Mouse (Mus musculus): ENCODE results near the gene Zcchc14. TPM values are rescaled to one million over a fixed set of nuclear protein-coding genes. Genes with fewer than 3 reads are reported as not detected.

The Zcchc14 gene
- polyA plus RNA-seq, 1 experiment from 2014 or later: 40.9 TPM

DNA sequence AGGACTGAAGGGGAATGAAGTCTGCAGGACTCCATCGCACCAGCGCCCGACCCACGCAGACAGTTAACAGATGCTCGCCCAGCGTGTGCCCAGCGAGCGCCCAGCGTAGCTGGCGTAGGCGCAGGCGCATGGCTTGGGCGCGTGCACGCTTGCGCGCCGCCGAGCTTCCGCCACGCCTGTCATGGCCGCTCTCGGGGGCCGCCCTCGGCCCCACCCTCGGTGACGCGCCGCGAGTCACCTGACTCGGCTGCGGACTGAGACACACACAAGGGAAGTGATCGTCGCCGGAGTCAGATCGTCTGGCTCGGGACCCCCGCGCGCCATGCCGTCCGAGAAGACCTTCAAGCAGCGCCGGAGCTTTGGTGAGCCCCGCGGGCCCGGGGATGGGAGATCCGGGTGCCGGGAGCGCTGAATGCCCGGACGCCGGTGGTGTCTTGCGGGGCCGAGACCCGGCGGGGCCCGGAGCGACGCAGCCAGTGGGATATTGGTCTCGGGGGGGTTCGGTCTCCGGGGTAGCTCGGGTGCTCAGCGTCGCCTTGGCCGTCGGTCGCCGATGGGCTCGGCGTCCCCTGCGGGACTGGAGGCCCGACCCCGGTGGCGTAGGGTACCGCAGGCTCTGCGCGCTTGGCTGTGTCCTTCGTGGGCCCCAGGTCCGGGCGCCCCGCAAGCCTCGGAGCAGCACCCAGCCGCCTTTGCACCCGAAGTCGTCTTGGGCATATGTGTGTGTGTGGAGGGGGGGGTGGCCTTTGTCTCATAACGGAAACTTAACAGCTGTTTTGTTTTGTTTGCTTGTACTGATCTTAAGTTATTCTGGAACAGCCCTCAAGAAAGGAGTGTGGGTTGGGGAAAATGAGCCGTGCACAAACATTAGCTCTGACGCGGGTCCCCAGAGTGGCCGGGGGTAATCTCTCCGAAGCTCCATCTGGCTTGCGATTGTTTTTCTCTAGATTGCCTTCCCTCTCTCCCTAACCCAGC lies 62.2 kb downstream of the Zcchc14 start, which contains the start of gene Map1lc3b:
Gene Map1lc3b, plus strand, starts transcription at position 159 of the 975 bp plus-strand sequence.
- H3K9ac ChIP-seq (ENCODE audit: low read length): peak within 1 kb of the TSS; percentile 92
- H3K4me2 ChIP-seq (ENCODE audit: low read length): peak within 1 kb of the TSS; percentile 91
- under 1% methylated on average over 90 of the region's 94 CpGs for WGBS

DNA sequence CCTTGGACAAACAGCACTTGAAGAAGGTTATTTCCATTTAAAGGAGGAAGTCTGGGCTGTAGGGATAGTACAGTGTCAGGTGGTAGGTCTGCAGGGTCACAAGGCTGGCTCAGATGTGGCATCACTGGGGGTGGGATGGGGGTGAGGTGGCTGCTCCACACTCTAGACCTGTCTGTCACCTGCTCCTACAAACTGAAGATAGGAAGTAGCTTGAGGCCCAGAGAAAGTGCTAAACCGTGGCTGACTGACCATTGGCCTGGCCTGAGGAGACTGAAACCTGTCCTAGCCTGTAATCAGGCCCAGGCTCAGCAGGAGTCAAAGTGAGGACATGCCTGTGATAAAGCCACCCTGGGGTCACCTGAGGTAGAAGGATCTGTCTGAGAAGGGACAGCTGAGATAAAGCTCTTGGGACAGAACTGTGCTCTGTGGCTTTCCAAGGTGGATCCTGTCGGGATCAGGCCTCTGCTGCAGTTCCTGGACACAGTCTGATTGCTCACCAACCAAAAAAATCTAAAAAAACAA lies 63.4 kb downstream of the Zcchc14 start:
- WGBS: 59% methylated on average over 2 of the region's 2 CpGs

More for the DNA sequence above, 62.2 kb downstream of the Zcchc14 start, which contains the start of gene Map1lc3b:
- DNase-seq (ENCODE audit: low spot score) (peak; percentile 97), ATAC-seq (peak; percentile 88)
- H3K27ac ChIP-seq (ENCODE audit: low read depth, low read length): peak within 1 kb of the TSS; percentile 72
- H3K27me3 ChIP-seq (replicated peaks; ENCODE audit: control insufficient read depth, insufficient read depth, low read length): no peaks in the 10 kb centered on the region
- peaks cover 21% of the 10 kb centered on the region for H3K4me1 ChIP-seq (ENCODE audit: control insufficient read depth, insufficient read depth, low read length)
- peak within 1 kb of the TSS; percentile 85 for H3K4me3 ChIP-seq (ENCODE audit: low read depth, low read length)
- no peaks in the 10 kb centered on the region for H3K9me3 ChIP-seq (replicated peaks; ENCODE audit: control insufficient read depth, low read length)
- H3K36me3 ChIP-seq (ENCODE audit: control insufficient read depth, insufficient read depth, low read length): peaks cover 22% of the 10 kb centered on the region

DNA sequence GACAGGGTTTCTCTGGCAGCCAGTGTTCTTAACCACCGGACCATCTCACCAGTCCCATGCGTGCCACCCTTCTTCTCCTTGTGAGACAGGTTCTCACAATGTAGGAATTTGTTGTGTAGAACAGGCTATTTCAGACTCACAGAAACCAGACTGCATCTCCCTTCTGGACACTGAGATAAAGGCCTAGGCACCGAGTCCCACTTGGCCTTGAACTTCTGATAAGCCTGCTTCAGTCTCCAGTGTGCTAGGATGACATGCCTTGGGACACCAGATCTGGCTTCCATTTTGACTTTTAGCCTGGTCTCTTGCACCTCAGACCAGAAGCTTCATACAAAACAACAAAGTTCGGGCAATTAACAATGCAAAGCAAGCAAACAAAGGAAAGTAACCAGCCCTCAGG lies 64.0 kb downstream of the Zcchc14 start:
- Histone ChIP-seq H3K4me2 (ENCODE audit: low read length) (no peak overlapping the region), H3K27ac (ENCODE audit: low read depth, low read length) (no peak overlapping the region), H3K4me3 (ENCODE audit: low read depth, low read length) (no peak overlapping the region), H3K27me3 (replicated peaks; ENCODE audit: control insufficient read depth, insufficient read depth, low read length) (no peaks in the 10 kb centered on the region), H3K9me3 (replicated peaks; ENCODE audit: control insufficient read depth, low read length) (no peaks in the 10 kb centered on the region), H3K36me3 (ENCODE audit: control insufficient read depth, insufficient read depth, low read length) (peaks cover 6% of the 10 kb centered on the region), H3K4me1 (ENCODE audit: control insufficient read depth, insufficient read depth, low read length) (peaks cover 21% of the 10 kb centered on the region), H3K9ac (ENCODE audit: low read length) (no peak overlapping the region)
- ATAC-seq (no peak), DNase-seq (ENCODE audit: low spot score) (no peak)
- WGBS: 82% methylated on average over 4 of the region's 4 CpGs

More for the DNA sequence above, 63.4 kb downstream of the Zcchc14 start:
- H3K27me3 ChIP-seq (replicated peaks; ENCODE audit: control insufficient read depth, insufficient read depth, low read length): no peaks in the 10 kb centered on the region
- no peaks in the 10 kb centered on the region for H3K9me3 ChIP-seq (replicated peaks; ENCODE audit: control insufficient read depth, low read length)
- no peak for DNase-seq (ENCODE audit: low spot score)
- H3K4me2 ChIP-seq (ENCODE audit: low read length): peak overlapping the region; percentile 91; the same call in 1 of the 2 replicates
- peaks cover 11% of the 10 kb centered on the region for H3K36me3 ChIP-seq (ENCODE audit: control insufficient read depth, insufficient read depth, low read length)
- peak overlapping the region; percentile 56; the same call in 1 of the 2 replicates for H3K9ac ChIP-seq (ENCODE audit: low read length)
- H3K4me1 ChIP-seq (ENCODE audit: control insufficient read depth, insufficient read depth, low read length): peaks cover 21% of the 10 kb centered on the region
- no peak overlapping the region for H3K27ac ChIP-seq (ENCODE audit: low read depth, low read length)
- no peak overlapping the region for H3K4me3 ChIP-seq (ENCODE audit: low read depth, low read length)
- ATAC-seq: no peak

DNA sequence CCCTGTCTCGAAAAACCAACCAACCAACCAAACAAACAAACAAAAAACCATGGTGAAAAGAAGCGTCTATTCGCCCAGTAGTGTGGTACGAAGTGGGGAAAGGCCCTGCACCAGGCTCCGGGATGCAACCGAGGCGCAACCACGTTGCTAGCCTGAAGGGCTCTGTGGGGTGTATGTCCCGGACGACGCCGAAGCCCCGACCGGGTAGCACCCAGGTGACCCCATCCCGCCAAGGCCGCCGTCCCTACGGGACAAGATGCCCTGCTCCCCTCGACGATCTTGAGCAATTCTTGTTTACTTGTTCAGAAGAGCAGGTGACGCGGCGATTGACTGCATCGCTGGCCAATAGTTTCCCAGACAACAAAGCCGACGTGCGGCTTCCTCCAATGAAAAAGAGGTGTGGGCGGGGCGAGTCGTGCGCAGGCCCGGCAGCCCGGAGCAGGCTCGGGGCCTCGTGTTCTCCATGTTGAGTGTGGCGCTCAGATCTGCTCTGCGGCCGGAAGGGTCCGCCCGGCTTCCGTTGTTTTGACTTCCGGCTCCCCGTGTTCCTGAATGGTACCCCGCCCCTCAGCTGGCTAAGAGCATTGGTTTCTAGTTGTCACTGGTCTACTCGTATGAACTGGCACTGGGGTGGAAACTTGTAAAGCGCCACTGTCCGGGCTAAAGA lies 67.4 kb downstream of the Zcchc14 start:
- no peaks in the 10 kb centered on the region for H3K9me3 ChIP-seq (replicated peaks; ENCODE audit: control insufficient read depth, low read length)

DNA sequence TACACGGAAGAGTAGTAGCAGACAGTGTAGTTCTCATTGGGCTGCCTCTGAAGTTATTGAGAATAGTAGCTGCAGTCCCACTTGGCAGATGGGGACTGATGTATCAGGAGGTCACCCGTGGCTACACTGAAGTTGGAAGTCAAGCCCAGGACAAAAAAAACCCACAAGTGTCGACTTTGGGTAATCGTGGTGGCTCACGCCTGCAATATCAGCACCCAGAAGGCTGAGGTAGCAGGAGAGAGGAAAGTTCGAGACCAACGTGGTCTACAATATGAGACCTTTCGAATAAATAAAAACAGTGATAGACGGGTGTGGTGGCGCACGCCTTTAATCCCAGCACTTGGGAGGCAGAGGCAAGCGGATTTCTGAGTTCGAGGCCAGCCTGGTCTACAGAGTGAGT lies 68.0 kb downstream of the Zcchc14 start:
- Histone ChIP-seq H3K36me3 (ENCODE audit: control insufficient read depth, insufficient read depth, low read length) (no peaks in the 10 kb centered on the region), H3K9me3 (replicated peaks; ENCODE audit: control insufficient read depth, low read length) (no peaks in the 10 kb centered on the region), H3K27ac (ENCODE audit: low read depth, low read length) (no peak overlapping the region), H3K4me2 (ENCODE audit: low read length) (peak overlapping the region; percentile 53), H3K4me3 (ENCODE audit: low read depth, low read length) (peak overlapping the region; percentile 52), H3K9ac (ENCODE audit: low read length) (peak overlapping the region; percentile 59; the same call in 1 of the 2 replicates), H3K27me3 (replicated peaks; ENCODE audit: control insufficient read depth, insufficient read depth, low read length) (no peaks in the 10 kb centered on the region), H3K4me1 (ENCODE audit: control insufficient read depth, insufficient read depth, low read length) (peaks cover 6% of the 10 kb centered on the region)
- WGBS: 47% methylated on average over 13 of the region's 13 CpGs
- no peak for DNase-seq (ENCODE audit: low spot score)
- ATAC-seq: no peak

More for the DNA sequence above, 67.4 kb downstream of the Zcchc14 start:
- Histone ChIP-seq H3K36me3 (ENCODE audit: control insufficient read depth, insufficient read depth, low read length) (no peaks in the 10 kb centered on the region), H3K4me1 (ENCODE audit: control insufficient read depth, insufficient read depth, low read length) (peaks cover 8% of the 10 kb centered on the region), H3K9ac (ENCODE audit: low read length) (peak overlapping the region; percentile 59), H3K27ac (ENCODE audit: low read depth, low read length) (no peak overlapping the region), H3K4me2 (ENCODE audit: low read length) (peak overlapping the region; percentile 53), H3K27me3 (replicated peaks; ENCODE audit: control insufficient read depth, insufficient read depth, low read length) (no peaks in the 10 kb centered on the region), H3K4me3 (ENCODE audit: low read depth, low read length) (peak overlapping the region; percentile 52)
- peak; percentile 99 for DNase-seq (ENCODE audit: low spot score)
- WGBS: under 1% methylated on average over 47 of the region's 47 CpGs
- ATAC-seq: peak; percentile 96

DNA sequence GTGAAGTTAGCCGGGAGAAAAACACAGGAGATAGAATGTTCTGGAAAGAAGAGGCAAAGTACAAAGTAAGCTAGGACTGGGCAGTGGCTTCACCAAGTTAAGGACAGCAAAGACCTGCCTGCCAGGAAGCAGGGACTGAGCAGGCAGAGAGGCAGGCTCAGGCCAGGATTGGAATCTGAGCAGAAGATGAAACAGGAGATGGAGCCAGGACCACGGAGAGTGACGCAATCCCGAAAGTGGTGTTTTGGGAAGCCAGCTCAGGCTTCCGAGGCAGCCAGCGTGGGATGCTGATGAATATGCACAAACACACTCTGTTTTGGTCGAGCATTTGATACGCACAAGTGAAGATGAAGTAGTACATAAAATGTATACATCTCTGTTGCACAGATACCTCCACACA lies 69.0 kb downstream of the Zcchc14 start:
- DNase-seq (ENCODE audit: low spot score) (no peak), ATAC-seq (no peak)
- no peak overlapping the region for H3K4me3 ChIP-seq (ENCODE audit: low read depth, low read length)
- WGBS: 65% methylated on average over 8 of the region's 8 CpGs
- no peak overlapping the region for H3K9ac ChIP-seq (ENCODE audit: low read length)
- no peaks in the 10 kb centered on the region for H3K27me3 ChIP-seq (replicated peaks; ENCODE audit: control insufficient read depth, insufficient read depth, low read length)
- H3K9me3 ChIP-seq (replicated peaks; ENCODE audit: control insufficient read depth, low read length): no peaks in the 10 kb centered on the region
- H3K4me1 ChIP-seq (ENCODE audit: control insufficient read depth, insufficient read depth, low read length): peaks cover 3% of the 10 kb centered on the region; the same call in 1 of the 2 replicates
- H3K36me3 ChIP-seq (ENCODE audit: control insufficient read depth, insufficient read depth, low read length): no peaks in the 10 kb centered on the region
- no peak overlapping the region for H3K4me2 ChIP-seq (ENCODE audit: low read length)
- H3K27ac ChIP-seq (ENCODE audit: low read depth, low read length): no peak overlapping the region

DNA sequence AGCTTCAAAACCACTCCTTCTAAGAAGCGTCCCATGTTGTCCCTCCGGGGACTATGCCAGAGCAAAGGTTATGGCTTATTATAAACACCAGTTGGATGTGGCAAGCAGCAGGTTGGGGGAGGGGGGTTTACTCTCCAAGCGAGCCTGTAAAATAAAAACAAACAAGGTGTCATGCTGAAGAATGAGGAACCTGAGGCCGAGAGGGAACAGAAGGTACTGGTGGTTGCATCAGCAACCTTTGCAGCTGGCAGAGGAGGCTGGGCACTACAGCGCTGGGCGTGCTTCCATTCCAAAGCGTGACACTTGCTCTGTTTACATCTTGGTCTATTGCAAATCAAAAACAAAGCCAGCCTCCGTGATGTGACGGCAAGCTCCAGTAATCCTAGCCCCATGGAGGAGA lies 72.2 kb downstream of the Zcchc14 start:
- 46% methylated on average over 9 of the region's 9 CpGs for WGBS
- peaks cover 12% of the 10 kb centered on the region for H3K4me1 ChIP-seq (ENCODE audit: control insufficient read depth, insufficient read depth, low read length)
- H3K9ac ChIP-seq (ENCODE audit: low read length): no peak overlapping the region
- DNase-seq (ENCODE audit: low spot score): no peak
- no peaks in the 10 kb centered on the region for H3K9me3 ChIP-seq (replicated peaks; ENCODE audit: control insufficient read depth, low read length)
- no peak overlapping the region for H3K4me3 ChIP-seq (ENCODE audit: low read depth, low read length)
- H3K27me3 ChIP-seq (replicated peaks; ENCODE audit: control insufficient read depth, insufficient read depth, low read length): no peaks in the 10 kb centered on the region
- no peak overlapping the region for H3K4me2 ChIP-seq (ENCODE audit: low read length)
- no peak overlapping the region for H3K27ac ChIP-seq (ENCODE audit: low read depth, low read length)
- no peak for ATAC-seq
- no peaks in the 10 kb centered on the region for H3K36me3 ChIP-seq (ENCODE audit: control insufficient read depth, insufficient read depth, low read length)

DNA sequence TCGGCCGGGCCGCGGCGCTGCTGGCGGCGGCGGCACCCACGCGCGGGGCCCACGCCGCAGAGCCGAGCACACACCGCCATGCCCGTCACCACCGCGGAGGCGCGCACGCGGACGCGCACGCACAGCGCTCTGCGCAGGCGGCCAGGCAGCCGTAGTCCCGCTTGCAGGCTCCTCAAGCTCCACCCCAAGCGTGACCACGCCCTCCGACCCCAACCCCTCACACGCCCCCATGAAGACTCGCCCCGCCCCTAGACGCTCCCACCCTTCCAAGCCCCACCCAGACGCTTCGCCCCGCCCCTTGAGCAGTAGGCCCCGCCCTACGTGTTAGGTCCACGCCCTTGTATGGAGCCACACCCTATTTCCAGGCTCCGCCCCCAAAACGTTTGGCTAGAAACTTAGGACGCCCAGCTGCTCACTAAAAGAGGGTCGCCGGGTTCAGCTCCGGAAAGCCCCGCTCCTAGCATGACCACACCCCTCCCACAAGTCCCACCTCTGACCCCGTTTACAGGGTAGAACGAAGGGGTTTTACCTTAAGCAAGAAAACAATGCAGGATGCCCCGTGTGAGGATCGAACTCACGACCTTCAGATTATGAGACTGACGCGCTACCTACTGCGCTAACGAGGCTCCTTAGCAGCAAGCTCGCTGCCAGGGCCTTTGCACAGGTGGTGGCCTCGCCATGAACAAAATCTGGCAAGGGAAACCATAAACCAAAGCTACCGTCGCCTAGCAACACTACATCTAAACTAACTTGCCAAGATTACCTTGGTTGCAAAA lies 73.8 kb downstream of the Zcchc14 start, which contains the start of gene Fbxo31:
Gene Fbxo31, minus strand, starts transcription at position 131 of the 776 bp plus-strand sequence.
- no peaks in the 10 kb centered on the region for H3K9me3 ChIP-seq (replicated peaks; ENCODE audit: control insufficient read depth, low read length)
- ATAC-seq (peak; percentile 94), DNase-seq (ENCODE audit: low spot score) (peak; percentile 94)
- peaks cover 12% of the 10 kb centered on the region for H3K4me1 ChIP-seq (ENCODE audit: control insufficient read depth, insufficient read depth, low read length)
- H3K27me3 ChIP-seq (replicated peaks; ENCODE audit: control insufficient read depth, insufficient read depth, low read length): no peaks in the 10 kb centered on the region
- no peaks in the 10 kb centered on the region for H3K36me3 ChIP-seq (ENCODE audit: control insufficient read depth, insufficient read depth, low read length)
- peak within 1 kb of the TSS; percentile 55; the same call in 1 of the 2 replicates for H3K27ac ChIP-seq (ENCODE audit: low read depth, low read length)
- under 1% methylated on average over 41 of the region's 63 CpGs for WGBS
- peak within 1 kb of the TSS; percentile 87 for H3K9ac ChIP-seq (ENCODE audit: low read length)
- H3K4me3 ChIP-seq (ENCODE audit: low read depth, low read length): peak within 1 kb of the TSS; percentile 87
- H3K4me2 ChIP-seq (ENCODE audit: low read length): peak within 1 kb of the TSS; percentile 80

Data from forebrain, embryonic 14.5 days (tissue).